Mouse (Mus musculus): ENCODE measurements at regions not wholly inside any gene's neighbourhood (a gene's known extent, or its start where the extent isn't known, plus 50 kb on each side); places are given as distances from the start of the nearest gene placed in this dataset.

- TF ChIP-seq EP300 (IDR thresholded peaks at IDR 0.05; ENCODE audit: low read length): no peak
- TF ChIP-seq CTCF (conservative IDR thresholded peaks at IDR 0.05 in 1 of 2, IDR thresholded peaks at IDR 0.05 in 1 of 2; ENCODE audit: low read depth in 2 of 2, low read length in 2 of 2): no peak
- TF ChIP-seq MXI1 (IDR thresholded peaks at IDR 0.05; ENCODE audit: low read depth, low read length): no peak
- no peak for TF ChIP-seq MAX (IDR thresholded peaks at IDR 0.05; ENCODE audit: low read length)
- no peak for TF ChIP-seq KAT2A (IDR thresholded peaks at IDR 0.05; ENCODE audit: insufficient replicate concordance, low read length)
These were observed 186.1 kb upstream of the A1bg start for GRCm38 (mm10) chr15:61108957-61109356.

Measured in CH12.LX (cell line).